Mouse (Mus musculus): ENCODE measurements around the gene Nos2. TPM values are rescaled to one million over a fixed set of nuclear protein-coding genes. Genes with fewer than 3 reads are reported as not detected.

Nos2 gene
- polyA plus RNA-seq (2015; fragmentation: Nextera tagmentation; extraction: Ambion mirVana): 0.71 and 0.82 TPM in 2 replicates

GRCm38 (mm10) chr11:78920411-78920939 lies at the start of gene Nos2:
Gene Nos2 (plus strand): TSS chr11:78920787.
- Histone ChIP-seq H3K27me3 (peaks cover 34% of the 10 kb centered on the region), H3K4me1 (replicated peaks) (peaks cover 6% of the 10 kb centered on the region), H3K4me3 (replicated peaks) (no peak within 1 kb of the TSS), H3K27ac (no peak within 1 kb of the TSS), H3K9me3 (no peaks in the 10 kb centered on the region), H3K36me3 (no peaks in the 10 kb centered on the region), H3K9ac (replicated peaks) (no peak within 1 kb of the TSS), H3K4me2 (replicated peaks) (no peak within 1 kb of the TSS)
- WGBS: 63% methylated on average over 6 of the region's 6 CpGs
- no peak for ATAC-seq

GRCm38 (mm10) chr11:78870891-78871290 lies 49.7 kb upstream of the Nos2 start:
- Histone ChIP-seq H3K36me3 (no peaks in the 10 kb centered on the region), H3K4me3 (replicated peaks) (no peak overlapping the region), H3K9me3 (peaks cover 5% of the 10 kb centered on the region; the same call in 1 of the 2 replicates), H3K9ac (replicated peaks) (no peak overlapping the region), H3K27ac (no peak overlapping the region), H3K4me2 (replicated peaks) (no peak overlapping the region), H3K27me3 (no peaks in the 10 kb centered on the region), H3K4me1 (replicated peaks) (no peaks in the 10 kb centered on the region)
- WGBS: 80% methylated on average over 4 of the region's 4 CpGs
- ATAC-seq: no peak

- Histone ChIP-seq H3K4me1 (replicated peaks) (no peaks in the 10 kb centered on the region), H3K9ac (replicated peaks) (no peak overlapping the region), H3K36me3 (no peaks in the 10 kb centered on the region), H3K27ac (no peak overlapping the region), H3K9me3 (peaks cover 5% of the 10 kb centered on the region; the same call in 1 of the 2 replicates), H3K4me3 (replicated peaks) (no peak overlapping the region), H3K4me2 (replicated peaks) (no peak overlapping the region), H3K27me3 (no peaks in the 10 kb centered on the region)
- ATAC-seq: no peak
- WGBS: 70% methylated on average over 2 of the region's 2 CpGs
Observed at GRCm38 (mm10) chr11:78872782-78873181, 47.8 kb upstream of the Nos2 start.

- Histone ChIP-seq H3K36me3 (no peaks in the 10 kb centered on the region), H3K4me1 (replicated peaks) (no peaks in the 10 kb centered on the region), H3K4me2 (replicated peaks) (no peak overlapping the region), H3K9ac (replicated peaks) (no peak overlapping the region), H3K9me3 (peaks cover 5% of the 10 kb centered on the region; the same call in 1 of the 2 replicates), H3K27ac (no peak overlapping the region), H3K4me3 (replicated peaks) (no peak overlapping the region), H3K27me3 (no peaks in the 10 kb centered on the region)
- ATAC-seq: no peak
- 95% methylated on average over 3 of the region's 3 CpGs for WGBS
Observed at GRCm38 (mm10) chr11:78879727-78880126, 40.9 kb upstream of the Nos2 start.

GRCm38 (mm10) chr11:78886693-78887092 lies 33.9 kb upstream of the Nos2 start:
- H3K9ac ChIP-seq (replicated peaks): no peak overlapping the region
- H3K4me3 ChIP-seq (replicated peaks): no peak overlapping the region
- no peaks in the 10 kb centered on the region for H3K27me3 ChIP-seq
- no peaks in the 10 kb centered on the region for H3K9me3 ChIP-seq
- H3K4me1 ChIP-seq (replicated peaks): peaks cover 19% of the 10 kb centered on the region
- 6% methylated on average over 1 of the region's 1 CpGs for WGBS
- peak overlapping the region; percentile 90 for H3K27ac ChIP-seq
- H3K4me2 ChIP-seq (replicated peaks): 0 out of 2 replicates have a peak overlapping the region, but pooled peaks have one; percentile 13
- H3K36me3 ChIP-seq: no peaks in the 10 kb centered on the region
- ATAC-seq: peak; percentile 52

- peak overlapping the region; percentile 90 for H3K27ac ChIP-seq
- H3K4me2 ChIP-seq (replicated peaks): 0 out of 2 replicates have a peak overlapping the region, but pooled peaks have one; percentile 13
- peak overlapping the region; percentile 21; the same call in 1 of the 2 replicates for H3K9ac ChIP-seq (replicated peaks)
- no peak overlapping the region for H3K4me3 ChIP-seq (replicated peaks)
- H3K9me3 ChIP-seq: no peaks in the 10 kb centered on the region
- H3K36me3 ChIP-seq: no peaks in the 10 kb centered on the region
- no peaks in the 10 kb centered on the region for H3K27me3 ChIP-seq
- peak; percentile 93 for ATAC-seq
- H3K4me1 ChIP-seq (replicated peaks): peaks cover 19% of the 10 kb centered on the region
- WGBS: 16% methylated on average over 9 of the region's 9 CpGs
Observed at GRCm38 (mm10) chr11:78887102-78887971, 33.2 kb upstream of the Nos2 start.

- H3K27me3 ChIP-seq: no peaks in the 10 kb centered on the region
- H3K36me3 ChIP-seq: no peaks in the 10 kb centered on the region
- no peak for ATAC-seq
- no peak overlapping the region for H3K9ac ChIP-seq (replicated peaks)
- H3K4me1 ChIP-seq (replicated peaks): peaks cover 19% of the 10 kb centered on the region
- WGBS: 94% methylated on average over 4 of the region's 4 CpGs
- no peak overlapping the region for H3K27ac ChIP-seq
- H3K4me2 ChIP-seq (replicated peaks): no peak overlapping the region
- H3K4me3 ChIP-seq (replicated peaks): no peak overlapping the region
- no peaks in the 10 kb centered on the region for H3K9me3 ChIP-seq
Observed at GRCm38 (mm10) chr11:78889156-78889555, 31.4 kb upstream of the Nos2 start.

GRCm38 (mm10) chr11:78896357-78897123 lies 24.0 kb upstream of the Nos2 start:
- no peak for ATAC-seq

GRCm38 (mm10) chr11:78915473-78915872 lies 5.1 kb upstream of the Nos2 start:
- no peaks in the 10 kb centered on the region for H3K9me3 ChIP-seq
- no peak overlapping the region for H3K4me3 ChIP-seq (replicated peaks)
- H3K4me2 ChIP-seq (replicated peaks): no peak overlapping the region
- no peak overlapping the region for H3K27ac ChIP-seq
- H3K9ac ChIP-seq (replicated peaks): no peak overlapping the region
- WGBS: 84% methylated on average over 6 of the region's 6 CpGs
- H3K27me3 ChIP-seq: no peaks in the 10 kb centered on the region
- H3K4me1 ChIP-seq (replicated peaks): no peaks in the 10 kb centered on the region
- no peaks in the 10 kb centered on the region for H3K36me3 ChIP-seq
- ATAC-seq: no peak

More at GRCm38 (mm10) chr11:78896357-78897123, 24.0 kb upstream of the Nos2 start:
- Histone ChIP-seq H3K27ac (no peak overlapping the region), H3K4me3 (replicated peaks) (no peak overlapping the region), H3K4me1 (replicated peaks) (no peaks in the 10 kb centered on the region), H3K36me3 (no peaks in the 10 kb centered on the region), H3K4me2 (replicated peaks) (no peak overlapping the region), H3K9me3 (no peaks in the 10 kb centered on the region), H3K9ac (replicated peaks) (no peak overlapping the region), H3K27me3 (no peaks in the 10 kb centered on the region)
- 68% methylated on average over 7 of the region's 7 CpGs for WGBS

- Histone ChIP-seq H3K36me3 (no peaks in the 10 kb centered on the region), H3K9ac (replicated peaks) (no peak overlapping the region), H3K4me3 (replicated peaks) (no peak overlapping the region), H3K27ac (no peak overlapping the region), H3K9me3 (no peaks in the 10 kb centered on the region), H3K4me2 (replicated peaks) (no peak overlapping the region), H3K4me1 (replicated peaks) (no peaks in the 10 kb centered on the region), H3K27me3 (no peaks in the 10 kb centered on the region)
- no peak for ATAC-seq
- WGBS: 89% methylated on average over 1 of the region's 1 CpGs
Observed at GRCm38 (mm10) chr11:78916410-78916809, 4.2 kb upstream of the Nos2 start.

- no peaks in the 10 kb centered on the region for H3K36me3 ChIP-seq
- no peak overlapping the region for H3K9ac ChIP-seq (replicated peaks)
- no peaks in the 10 kb centered on the region for H3K9me3 ChIP-seq
- peaks cover 27% of the 10 kb centered on the region for H3K27me3 ChIP-seq
- peaks cover under 1% of the 10 kb centered on the region; the same call in 1 of the 2 replicates for H3K4me1 ChIP-seq (replicated peaks)
- no peak for ATAC-seq
- 69% methylated on average over 4 of the region's 4 CpGs for WGBS
- no peak overlapping the region for H3K4me2 ChIP-seq (replicated peaks)
- no peak overlapping the region for H3K4me3 ChIP-seq (replicated peaks)
- no peak overlapping the region for H3K27ac ChIP-seq
Observed at GRCm38 (mm10) chr11:78919745-78920144, 842 bp upstream of the Nos2 start.

Measured in midbrain, embryonic 13.5 days (tissue).